Mouse (Mus musculus): ENCODE results near the gene Kng1. TPM values are rescaled to one million over a fixed set of nuclear protein-coding genes. Genes with fewer than 3 reads are reported as not detected.
"Not testable (repeated sequence)": the region's sequence is repeated elsewhere in the genome, so short reads cannot be mapped to it uniquely, and the experiment has no call there.

The Kng1 gene
- not detected in 2 replicates for polyA plus RNA-seq (2012; rRNA removed)

GRCm38 (mm10) chr16:23057668-23058447, at the start of gene Kng1:
Kng1 (plus strand) TSS chr16:23057865.
- not testable (repeated sequence) for DNase-seq (ENCODE audit: low read depth, low spot score)
- WGBS: 75% methylated on average over 1 of the region's 1 CpGs

- WGBS: 58% methylated on average over 2 of the region's 2 CpGs
- not testable (repeated sequence) for DNase-seq (ENCODE audit: low read depth, low spot score)
Observed at GRCm38 (mm10) chr16:23013786-23014185, 43.9 kb upstream of the Kng1 start.

- 86% methylated on average over 8 of the region's 8 CpGs for WGBS
- DNase-seq (ENCODE audit: low read depth, low spot score): not testable (repeated sequence)
Observed at GRCm38 (mm10) chr16:23014645-23015044, 43.0 kb upstream of the Kng1 start.

GRCm38 (mm10) chr16:23020571-23020970, 37.1 kb upstream of the Kng1 start:
- 84% methylated on average over 1 of the region's 1 CpGs for WGBS
- DNase-seq (ENCODE audit: low read depth, low spot score): not testable (repeated sequence)

- no peak for DNase-seq (ENCODE audit: low read depth, low spot score)
- WGBS: 73% methylated on average over 6 of the region's 6 CpGs
Observed at GRCm38 (mm10) chr16:23025111-23025510, 32.6 kb upstream of the Kng1 start.

- no peak for DNase-seq (ENCODE audit: low read depth, low spot score)
Observed at GRCm38 (mm10) chr16:23026582-23026981, 31.1 kb upstream of the Kng1 start.

GRCm38 (mm10) chr16:23027341-23027740, 30.3 kb upstream of the Kng1 start:
- not testable (repeated sequence) for DNase-seq (ENCODE audit: low read depth, low spot score)
- 29% methylated on average over 3 of the region's 3 CpGs for WGBS

- WGBS: 84% methylated on average over 3 of the region's 3 CpGs
- not testable (repeated sequence) for DNase-seq (ENCODE audit: low read depth, low spot score)
Observed at GRCm38 (mm10) chr16:23028966-23029600, 28.6 kb upstream of the Kng1 start, which contains the start of gene Kng2. Kng2 (minus strand) TSS chr16:23029482.

GRCm38 (mm10) chr16:23030673-23031435, 26.8 kb upstream of the Kng1 start:
- DNase-seq (ENCODE audit: low read depth, low spot score): no peak
- 82% methylated on average over 5 of the region's 5 CpGs for WGBS

- 90% methylated on average over 4 of the region's 4 CpGs for WGBS
- no peak for DNase-seq (ENCODE audit: low read depth, low spot score)
Observed at GRCm38 (mm10) chr16:23033673-23034072, 24.0 kb upstream of the Kng1 start.

GRCm38 (mm10) chr16:23037744-23038143, 19.9 kb upstream of the Kng1 start:
- DNase-seq (ENCODE audit: low read depth, low spot score): no peak
- 52% methylated on average over 7 of the region's 7 CpGs for WGBS

- DNase-seq (ENCODE audit: low read depth, low spot score): peak; percentile 55
- 21% methylated on average over 4 of the region's 4 CpGs for WGBS
Observed at GRCm38 (mm10) chr16:23039281-23039680, 18.4 kb upstream of the Kng1 start.

GRCm38 (mm10) chr16:23040876-23041275, 16.8 kb upstream of the Kng1 start:
- DNase-seq (ENCODE audit: low read depth, low spot score): no peak

GRCm38 (mm10) chr16:23046319-23046718, 11.3 kb upstream of the Kng1 start:
- no peak for DNase-seq (ENCODE audit: low read depth, low spot score)
- 53% methylated on average over 5 of the region's 5 CpGs for WGBS

More at GRCm38 (mm10) chr16:23040876-23041275, 16.8 kb upstream of the Kng1 start:
- WGBS: 15% methylated on average over 4 of the region's 4 CpGs

GRCm38 (mm10) chr16:23059630-23060029, 2.0 kb downstream of the Kng1 start:
- not testable (repeated sequence) for DNase-seq (ENCODE audit: low read depth, low spot score)
- WGBS: 37% methylated on average over 4 of the region's 4 CpGs

- DNase-seq (ENCODE audit: low read depth, low spot score): not testable (repeated sequence)
- WGBS: 89% methylated on average over 5 of the region's 5 CpGs
Observed at GRCm38 (mm10) chr16:23060781-23061325, 3.2 kb downstream of the Kng1 start.

GRCm38 (mm10) chr16:23077516-23077915, 19.9 kb downstream of the Kng1 start:
- 79% methylated on average over 6 of the region's 6 CpGs for WGBS
- not testable (repeated sequence) for DNase-seq (ENCODE audit: low read depth, low spot score)

GRCm38 (mm10) chr16:23087159-23087558, 29.5 kb downstream of the Kng1 start:
- DNase-seq (ENCODE audit: low read depth, low spot score): not testable (repeated sequence)
- WGBS: 73% methylated on average over 8 of the region's 8 CpGs

GRCm38 (mm10) chr16:23087712-23088111, 30.0 kb downstream of the Kng1 start:
- not testable (repeated sequence) for DNase-seq (ENCODE audit: low read depth, low spot score)
- 20% methylated on average over 4 of the region's 4 CpGs for WGBS

GRCm38 (mm10) chr16:23088491-23088890, 30.8 kb downstream of the Kng1 start:
- not testable (repeated sequence) for DNase-seq (ENCODE audit: low read depth, low spot score)

More at GRCm38 (mm10) chr16:23088491-23088890, 30.8 kb downstream of the Kng1 start:
- 64% methylated on average over 1 of the region's 1 CpGs for WGBS
